Mouse (Mus musculus) bone marrow macrophage, adult 2 months (primary cell): ENCODE measurements around the gene Stbd1.

ENCODE experiments used
- CTCF ChIP-seq: IDR thresholded peaks from 2 replicates; pipeline ENCODE4 v1.5.1; 2012; ENCODE audit warnings: low read depth, mild to moderate bottlenecking, low read length, moderate library complexity
- POLR2A ChIP-seq: IDR thresholded peaks from 2 replicates; pipeline ENCODE4 v1.6.1; 2012; ENCODE audit warnings: mild to moderate bottlenecking, low read depth, low read length, borderline replicate concordance

DNA sequence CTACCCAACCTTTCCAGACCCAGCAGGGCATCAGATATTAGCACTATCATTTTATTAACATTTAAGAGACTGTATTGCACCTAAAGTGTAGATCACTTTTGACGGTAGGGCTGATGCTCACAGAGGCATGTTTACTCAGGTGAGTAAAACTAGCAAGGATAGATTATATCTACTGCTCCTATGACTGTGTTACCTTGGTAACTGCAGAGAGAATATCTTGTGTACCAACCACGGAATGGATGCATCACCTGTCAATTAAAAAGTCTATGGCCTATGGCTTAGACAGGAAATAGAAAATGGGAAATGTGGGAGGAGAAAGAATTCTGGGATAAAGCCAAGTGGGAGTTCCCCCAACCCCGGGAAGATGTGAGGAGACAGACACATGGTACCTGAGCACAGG is 32.1 kb downstream of the Stbd1 start:
- TF ChIP-seq POLR2A (no peak), CTCF (no peak)
